Mouse (Mus musculus): ENCODE results near the gene Spns3. TPM values are rescaled to one million over a fixed set of nuclear protein-coding genes. Genes with fewer than 3 reads are reported as not detected.

Spns3 gene
- polyA plus RNA-seq, 2 experiments from 2014 or later = 0.61 to 0.70 TPM

- no peak for ATAC-seq
Measured at GRCm38 (mm10) chr11:72479499-72479898, 70.8 kb downstream of the Spns3 start.

GRCm38 (mm10) chr11:72478228-72478627, 72.1 kb downstream of the Spns3 start:
- ATAC-seq = no peak

GRCm38 (mm10) chr11:72477653-72478052, 72.7 kb downstream of the Spns3 start:
- no peak for ATAC-seq

GRCm38 (mm10) chr11:72477182-72477581, 73.1 kb downstream of the Spns3 start:
- ATAC-seq = no peak

- ATAC-seq = no peak
Measured at GRCm38 (mm10) chr11:72476074-72476625, 74.2 kb downstream of the Spns3 start.

- ATAC-seq = no peak
Measured at GRCm38 (mm10) chr11:72475408-72475807, 74.9 kb downstream of the Spns3 start.

GRCm38 (mm10) chr11:72474926-72475325, 75.4 kb downstream of the Spns3 start:
- ATAC-seq = no peak

GRCm38 (mm10) chr11:72473540-72473939, 76.8 kb downstream of the Spns3 start:
- ATAC-seq = no peak

- no peak for ATAC-seq
Measured at GRCm38 (mm10) chr11:72471381-72471780, 78.9 kb downstream of the Spns3 start.

GRCm38 (mm10) chr11:72470004-72470403, 80.3 kb downstream of the Spns3 start:
- ATAC-seq = no peak

GRCm38 (mm10) chr11:72469217-72469616, 81.1 kb downstream of the Spns3 start:
- ATAC-seq = no peak

- ATAC-seq = no peak
Measured at GRCm38 (mm10) chr11:72468525-72468924, 81.8 kb downstream of the Spns3 start.

GRCm38 (mm10) chr11:72466694-72467507, 83.4 kb downstream of the Spns3 start:
- no peak for ATAC-seq

GRCm38 (mm10) chr11:72465978-72466693, 84.2 kb downstream of the Spns3 start:
- ATAC-seq = no peak

GRCm38 (mm10) chr11:72464821-72465220, 85.5 kb downstream of the Spns3 start:
- ATAC-seq = no peak

GRCm38 (mm10) chr11:72461500-72461981, 88.8 kb downstream of the Spns3 start:
- no peak for ATAC-seq

- no peak for ATAC-seq
Measured at GRCm38 (mm10) chr11:72458502-72458901, 91.8 kb downstream of the Spns3 start.

GRCm38 (mm10) chr11:72457995-72458496, 92.3 kb downstream of the Spns3 start:
- no peak for ATAC-seq

GRCm38 (mm10) chr11:72455694-72456093, 94.6 kb downstream of the Spns3 start:
- no peak for ATAC-seq

GRCm38 (mm10) chr11:72453105-72453953, 97.0 kb downstream of the Spns3 start:
- no peak for ATAC-seq

GRCm38 (mm10) chr11:72452140-72452665, 98.1 kb downstream of the Spns3 start:
- no peak for ATAC-seq

- no peak for ATAC-seq
Measured at GRCm38 (mm10) chr11:72447475-72447874, 102.8 kb downstream of the Spns3 start.
